Mouse (Mus musculus) inflammation-experienced regulatory T-cells, adult 6 months (primary cell): ENCODE measurements around the gene Pdha1. TPM values are rescaled to one million over a fixed set of nuclear protein-coding genes. Genes with fewer than 3 reads are reported as not detected.

Experiments used
- ATAC-seq: one replicate; pipeline ENCODE4 v1.8.0; 2017
- polyA plus RNA-seq, 3 experiments: library from polyadenylated mRNA; unstranded; fragments of 100-300 nt; shearing (Covaris generic); gene quantifications; one replicate each; pipeline ENCODE4 v1.2.1; 2017

Pdha1 gene
- polyA plus RNA-seq = 100 to 1,000 TPM; 148 to 182 (median 169) TPM

DNA sequence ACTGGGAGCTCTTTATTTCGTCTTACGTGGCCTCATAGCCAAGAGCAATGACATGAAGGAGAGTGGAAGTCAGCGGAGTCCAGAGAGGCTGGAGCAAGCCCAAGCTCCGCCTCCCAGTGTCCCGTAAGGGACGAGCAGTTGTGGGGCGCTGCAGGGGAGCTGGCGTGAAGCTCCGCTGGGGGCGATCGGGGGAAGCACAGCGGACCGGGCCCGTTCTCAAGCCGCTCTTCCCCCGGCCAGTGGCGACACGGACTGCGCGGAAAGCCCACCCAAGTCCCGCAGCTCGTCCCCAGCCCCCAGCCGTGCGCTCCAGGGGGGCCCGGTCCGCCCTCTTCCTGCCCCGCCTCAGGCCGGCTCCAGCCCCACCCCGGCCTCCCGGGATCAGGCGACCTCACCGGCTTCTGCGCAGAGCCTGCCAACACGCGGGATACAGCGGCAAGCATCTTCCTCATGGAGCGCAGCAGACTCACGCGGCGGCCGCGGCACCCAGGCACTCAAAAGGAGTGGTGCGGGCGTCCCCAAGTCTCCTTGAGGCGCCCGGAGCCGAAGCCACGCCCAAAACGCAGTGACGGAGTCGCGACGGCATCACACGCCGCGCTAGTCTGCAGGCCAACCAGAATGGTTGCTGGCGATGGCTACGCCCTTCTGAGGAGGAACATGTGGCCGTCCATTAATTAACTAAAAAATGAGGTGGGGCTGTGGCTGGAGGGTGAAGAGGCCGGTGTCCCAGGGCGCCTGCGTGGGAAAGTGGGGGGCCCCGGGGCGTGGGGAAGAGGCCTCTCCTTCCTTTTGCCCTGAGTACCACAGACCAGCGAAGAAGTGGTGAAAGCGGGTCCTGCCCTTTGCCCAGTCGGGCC is at the start of gene Pdha1:
Gene Pdha1, minus strand, starts transcription at position 553 of the 857 bp plus-strand sequence.
- peak; percentile 81 for ATAC-seq

DNA sequence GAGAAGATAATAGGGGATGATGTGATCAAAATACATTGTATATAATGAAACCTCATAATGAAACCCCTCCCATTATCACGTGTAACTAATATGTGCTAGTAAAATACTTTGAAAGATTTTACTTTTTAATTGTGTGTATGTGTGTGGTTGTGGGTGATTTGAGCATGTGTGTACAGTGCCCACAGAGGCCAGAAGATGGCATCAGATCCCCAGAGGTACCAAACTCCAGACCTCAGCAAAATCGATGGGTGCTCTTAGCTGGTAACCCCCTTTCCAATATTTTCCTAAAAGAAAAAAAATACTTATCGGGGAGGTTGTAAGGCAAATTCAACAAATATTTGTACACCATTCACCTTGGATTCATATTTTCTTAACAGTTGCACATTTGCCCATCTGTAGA is 40.8 kb upstream of the Pdha1 start:
- ATAC-seq = no peak

DNA sequence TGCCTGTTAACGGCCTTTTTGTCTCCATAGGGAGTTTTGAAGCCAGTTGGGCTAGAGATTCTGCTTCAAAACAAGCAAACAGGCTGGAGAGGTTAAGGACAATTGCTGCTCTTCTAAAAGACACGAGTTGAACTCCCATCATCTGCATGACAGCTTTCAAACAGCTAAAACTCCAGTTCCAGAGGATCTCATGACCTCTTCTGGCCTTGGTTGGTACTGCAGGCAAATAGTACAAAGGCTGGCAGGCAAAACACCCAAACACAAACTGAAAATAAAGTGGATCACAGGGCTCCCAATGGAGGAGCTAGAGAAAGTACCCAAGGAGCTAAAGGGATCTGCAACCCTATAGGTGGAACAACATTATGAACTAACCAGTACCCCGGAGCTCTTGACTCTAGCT is 31.9 kb upstream of the Pdha1 start:
- ATAC-seq = peak; percentile 70

DNA sequence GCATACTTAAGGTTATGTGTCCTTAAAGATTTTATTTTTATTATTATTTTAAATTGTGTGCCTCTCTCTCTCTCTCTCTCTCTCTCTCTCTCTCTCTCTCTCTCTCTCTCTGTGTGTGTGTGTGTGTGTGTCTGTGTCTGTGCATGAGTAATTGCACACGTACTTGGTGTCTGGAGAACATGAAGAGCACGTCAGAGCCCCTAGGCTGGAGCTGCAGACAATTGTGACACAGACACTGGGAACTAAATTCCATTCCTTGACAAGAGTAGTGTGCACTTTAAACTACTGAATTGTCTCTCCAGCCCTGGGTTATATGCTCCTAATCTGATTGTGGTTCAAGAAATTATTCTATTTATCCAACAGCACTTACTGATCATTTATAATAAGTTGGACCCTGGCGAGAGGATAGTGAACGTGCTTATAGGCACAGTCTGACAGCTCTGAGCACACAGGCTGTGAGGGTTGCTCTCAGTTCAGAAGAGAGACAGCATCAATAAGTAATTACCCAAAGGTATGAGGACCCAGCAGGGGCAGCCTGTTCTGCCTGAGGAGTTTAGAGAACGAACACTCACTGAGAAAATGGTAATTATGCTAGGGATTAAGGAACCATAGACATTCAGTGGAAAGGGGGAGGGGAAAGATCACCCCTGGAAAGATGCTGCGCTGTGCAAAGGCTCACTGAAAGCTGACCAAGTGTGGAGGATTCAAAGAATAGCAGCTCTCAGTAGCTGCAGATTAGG is 28.2 kb upstream of the Pdha1 start:
- ATAC-seq = no peak

DNA sequence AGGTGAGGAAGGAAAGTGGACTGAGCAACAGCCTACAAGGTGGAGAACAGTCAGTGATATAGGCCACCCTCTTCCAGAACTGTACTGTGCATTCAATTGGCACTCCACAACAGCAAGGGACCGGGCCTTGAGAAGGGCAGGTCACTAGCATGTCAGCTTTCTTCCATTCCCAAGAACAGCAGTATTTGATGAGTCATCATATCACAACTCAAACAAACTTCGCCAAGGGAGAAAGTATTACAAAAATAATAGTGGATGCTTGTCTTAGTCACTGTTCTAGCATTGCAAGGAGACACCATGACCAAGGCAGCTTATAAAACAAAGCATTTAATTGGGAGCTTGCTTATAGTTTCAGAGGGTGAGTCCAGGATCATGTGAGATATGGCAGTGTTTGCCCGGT is 26.0 kb upstream of the Pdha1 start:
- no peak for ATAC-seq

DNA sequence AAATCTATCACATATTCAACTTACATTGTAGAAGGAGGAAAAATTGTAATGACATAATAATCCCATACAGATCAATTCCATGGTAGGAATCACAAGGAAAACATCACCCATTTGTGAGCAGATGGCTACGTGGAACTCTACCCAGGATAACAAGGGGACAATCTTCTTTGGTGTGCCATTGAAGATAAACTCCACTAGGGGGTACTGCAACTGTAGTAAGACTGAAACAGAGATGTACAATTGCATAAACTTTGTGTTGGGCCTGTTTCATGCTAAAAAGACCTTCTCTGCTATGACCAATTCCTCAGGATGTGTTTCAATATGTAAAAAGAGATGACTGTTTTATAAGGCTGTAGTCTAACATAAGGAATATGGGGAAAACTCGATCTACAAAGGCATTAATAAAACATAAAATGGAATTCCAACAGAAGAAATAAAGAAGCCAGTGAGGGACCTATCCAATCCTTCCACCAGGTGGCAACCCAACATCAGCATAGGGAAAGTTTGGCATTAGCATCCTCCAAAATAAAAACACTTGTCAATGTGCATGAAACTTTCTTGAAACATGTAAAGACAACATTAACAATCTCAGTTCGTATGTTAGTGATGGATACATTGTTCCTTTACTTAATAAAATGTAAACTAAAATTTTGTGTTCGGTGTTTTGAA is 15.1 kb upstream of the Pdha1 start:
- no peak for ATAC-seq

DNA sequence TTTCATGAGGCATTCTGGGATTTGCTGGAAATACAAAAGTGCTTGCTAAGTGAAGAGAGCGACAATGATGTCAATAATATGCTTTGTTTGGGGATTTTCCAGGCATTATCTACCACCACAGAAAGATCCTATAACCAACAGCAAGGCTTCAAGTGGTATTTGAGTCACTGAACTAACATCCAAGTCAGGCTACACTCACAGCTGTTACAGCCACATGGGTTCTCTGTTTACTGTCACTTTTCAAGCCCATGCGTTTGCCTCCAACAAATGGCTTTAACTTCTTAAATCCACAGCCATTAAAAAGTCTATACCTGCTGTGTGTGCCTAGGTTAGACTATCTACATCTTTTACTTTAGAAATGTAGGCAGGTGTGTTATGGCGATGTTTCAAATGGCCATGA is 10.6 kb upstream of the Pdha1 start:
- ATAC-seq = no peak

DNA sequence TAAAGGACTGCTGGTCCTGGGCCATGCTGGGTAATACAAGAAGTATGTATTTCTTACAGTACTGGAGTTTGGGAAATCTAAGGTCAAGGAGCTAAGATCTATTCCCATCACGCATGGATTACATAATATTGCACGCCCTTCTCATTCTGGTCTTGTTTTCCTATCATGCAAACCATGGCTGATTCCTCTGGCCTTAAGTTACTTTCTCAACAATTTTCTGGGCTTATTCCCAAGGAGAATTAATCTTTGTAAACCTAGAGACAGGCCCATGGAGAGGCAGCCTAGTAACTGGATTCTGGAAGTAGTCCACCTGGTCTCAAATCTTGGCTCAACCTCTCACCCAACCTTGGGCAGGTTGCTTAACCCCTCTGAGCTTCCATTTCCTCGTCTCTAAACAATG is 9.2 kb upstream of the Pdha1 start:
- ATAC-seq = no peak

DNA sequence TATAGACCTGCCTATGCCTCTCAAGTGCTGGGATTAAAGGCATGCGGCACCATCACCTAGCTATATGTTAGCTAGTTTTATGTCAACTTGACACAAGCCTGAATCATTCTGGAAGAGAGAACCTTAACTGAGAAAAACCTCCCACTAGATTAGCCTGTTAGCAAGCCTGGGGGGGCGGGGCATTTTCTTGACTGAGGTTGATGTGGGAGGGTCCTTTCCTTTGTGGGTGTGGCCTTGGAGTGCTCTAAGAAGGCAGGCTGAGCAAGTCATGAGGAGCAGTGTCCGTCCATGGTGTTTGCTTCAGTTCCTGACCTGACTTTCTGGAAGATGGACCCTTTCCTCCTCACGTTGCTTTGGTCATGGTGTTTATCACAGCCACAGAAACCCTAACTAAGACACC is 8.6 kb upstream of the Pdha1 start:
- no peak for ATAC-seq

DNA sequence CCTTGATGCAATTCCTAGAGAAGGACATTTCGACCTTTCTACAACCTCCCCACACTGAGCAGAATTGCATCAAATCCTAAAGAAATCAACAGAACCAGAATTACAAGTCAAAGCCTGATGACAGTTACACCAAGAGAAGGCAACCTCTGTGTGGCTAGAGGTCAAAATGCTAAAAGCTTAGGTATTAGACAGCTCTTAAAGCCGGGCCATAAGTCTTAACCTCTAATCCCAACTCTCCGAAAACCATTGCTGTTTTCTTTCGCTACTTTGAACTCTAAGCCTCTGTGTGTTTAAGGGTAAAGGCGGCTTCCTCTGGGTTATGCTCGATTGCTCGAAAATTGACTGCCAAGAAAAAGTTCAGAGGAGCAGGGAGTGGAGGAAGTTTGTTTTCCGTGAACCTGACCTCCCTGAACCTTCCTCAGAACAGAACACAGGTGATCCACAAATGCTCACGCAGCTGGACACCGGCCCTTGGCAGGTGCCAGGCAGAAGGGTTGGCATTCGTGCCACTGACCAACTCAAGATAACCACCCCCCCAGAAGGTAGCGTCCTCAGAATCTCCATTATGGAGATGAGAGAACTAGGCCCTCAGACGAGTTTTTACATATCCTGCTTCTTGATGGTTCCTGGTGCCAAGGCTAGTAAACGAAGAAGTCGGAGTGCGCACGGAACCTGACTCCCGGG is 894 bp downstream of the Pdha1 start:
- ATAC-seq = peak; percentile 11

DNA sequence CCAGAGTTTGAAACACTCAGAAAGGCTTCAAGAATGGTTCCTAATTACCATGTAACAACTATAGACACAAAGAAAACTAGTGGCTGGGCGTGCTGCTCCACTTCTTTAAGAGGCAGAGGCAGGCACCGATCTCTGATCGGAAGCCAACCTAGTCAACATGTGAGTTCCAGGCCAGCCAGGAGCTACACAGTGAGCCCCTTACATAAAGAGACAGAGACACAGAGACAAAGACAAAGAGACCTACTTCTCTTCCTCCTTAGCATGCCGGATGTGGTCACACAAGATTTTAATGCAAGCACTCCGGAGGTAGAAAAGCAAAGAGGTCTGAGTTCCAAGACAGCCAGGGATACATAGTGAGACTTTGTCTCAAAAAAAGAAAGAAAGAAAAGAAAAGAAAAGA is 2.1 kb downstream of the Pdha1 start:
- ATAC-seq = peak; percentile 68

DNA sequence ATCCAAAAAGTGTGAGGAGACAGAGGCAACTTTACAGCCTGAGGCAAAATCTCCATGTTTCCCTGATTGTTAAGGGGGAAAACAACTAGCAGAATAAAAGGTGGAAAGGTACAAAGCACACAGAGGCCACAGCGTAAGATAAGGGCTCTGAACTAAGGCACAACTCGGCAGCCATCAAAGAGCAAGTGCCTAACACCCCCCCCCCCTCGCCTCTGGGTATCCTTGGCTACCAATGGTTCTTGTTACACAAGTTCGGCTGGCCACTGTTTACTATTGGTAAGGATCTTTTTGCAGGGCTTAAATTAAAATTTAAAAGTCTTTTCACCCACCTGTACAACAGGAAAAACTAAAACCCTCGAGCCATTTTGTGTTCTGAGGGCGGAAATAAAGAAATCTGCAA is 2.5 kb downstream of the Pdha1 start:
- no peak for ATAC-seq

DNA sequence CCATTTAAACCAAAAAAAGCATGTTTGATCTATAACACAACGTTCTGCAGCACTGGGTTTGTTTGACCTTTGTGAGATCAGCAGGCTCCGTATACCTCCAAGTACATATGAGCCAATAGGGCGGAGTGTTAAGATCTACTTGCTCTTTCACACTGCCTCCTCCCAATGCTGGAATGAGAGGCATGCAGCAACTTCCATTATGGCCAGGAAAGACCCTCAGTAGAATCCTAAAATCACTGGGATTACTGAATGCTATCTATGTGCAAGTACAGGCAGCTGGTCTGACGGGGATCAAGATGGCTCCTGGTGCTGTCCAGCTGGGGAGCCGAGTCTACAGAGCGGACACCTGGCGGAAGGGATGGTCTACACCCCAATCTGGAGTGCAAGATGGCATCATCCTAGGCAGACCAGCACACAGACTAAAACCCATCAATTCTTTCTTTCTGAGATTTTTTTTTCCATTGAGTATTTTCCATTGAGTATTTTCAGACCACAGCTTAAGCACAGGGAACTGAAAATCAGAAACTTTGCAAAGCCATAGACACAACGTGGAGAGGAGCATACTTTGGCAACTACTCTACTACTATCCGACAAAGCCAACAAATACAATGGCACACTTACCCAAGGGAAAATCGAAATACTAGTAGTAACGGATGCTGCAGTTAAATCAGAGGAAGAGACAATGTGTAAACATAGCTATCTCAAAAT is 3.9 kb downstream of the Pdha1 start:
- ATAC-seq = no peak

DNA sequence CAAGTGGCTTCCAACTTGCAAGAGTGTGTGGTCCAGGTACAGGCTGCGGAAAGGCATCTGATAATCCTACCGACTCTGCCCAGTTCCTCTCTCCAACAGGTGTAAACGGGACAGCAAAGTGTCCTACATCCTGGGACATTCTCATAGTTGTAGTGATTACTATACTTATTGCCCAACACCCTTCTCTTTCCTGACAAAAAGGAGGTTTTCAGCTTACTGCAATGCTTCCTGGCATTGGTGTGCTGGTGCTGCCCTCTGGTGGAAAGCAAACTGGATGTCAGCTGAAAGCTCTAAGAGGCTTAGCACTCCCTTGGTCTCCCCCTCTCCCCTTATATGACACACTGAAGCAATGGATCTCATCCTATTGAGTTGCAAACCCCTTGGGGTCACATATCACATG is 21.6 kb downstream of the Pdha1 start:
- ATAC-seq = no peak

DNA sequence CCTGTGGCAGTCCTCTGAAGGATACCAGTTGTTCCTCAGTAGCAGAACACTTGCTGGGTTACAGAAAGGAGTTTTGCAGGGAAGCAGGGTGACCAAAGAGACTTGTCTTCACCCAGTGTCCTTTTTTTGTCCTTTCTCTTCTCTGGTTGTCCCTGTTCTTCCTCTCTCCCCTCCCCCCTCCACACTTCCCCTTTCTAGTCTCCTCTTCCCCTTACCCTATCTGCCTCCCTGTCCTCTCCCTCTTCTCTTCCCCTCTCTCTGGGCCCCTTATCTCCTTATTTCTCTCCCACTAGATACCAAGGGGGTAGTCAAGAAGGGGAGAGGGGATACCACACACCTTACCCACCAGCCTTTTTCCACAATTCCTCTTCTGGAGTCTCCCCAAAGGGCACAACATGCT is 22.1 kb downstream of the Pdha1 start:
- ATAC-seq = no peak

DNA sequence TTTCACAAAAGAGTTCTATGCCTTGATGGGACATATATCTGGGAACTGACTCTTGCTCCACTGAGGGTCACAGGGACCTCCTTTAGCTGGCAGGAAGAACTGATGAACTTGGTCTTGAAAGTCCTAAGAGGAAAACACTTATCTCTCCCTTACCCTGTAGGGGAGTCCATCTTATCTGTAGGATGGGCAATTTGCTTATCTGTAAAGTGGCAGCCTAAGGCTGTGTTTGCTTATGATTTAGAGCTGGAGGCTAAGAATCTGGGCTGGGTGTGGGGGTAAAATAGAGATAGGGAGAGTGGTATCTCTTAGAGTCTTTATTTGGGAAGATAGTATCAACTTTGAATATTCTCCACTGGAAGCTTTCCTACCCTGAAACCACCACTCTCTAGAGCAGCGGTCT is 24.4 kb downstream of the Pdha1 start:
- no peak for ATAC-seq

DNA sequence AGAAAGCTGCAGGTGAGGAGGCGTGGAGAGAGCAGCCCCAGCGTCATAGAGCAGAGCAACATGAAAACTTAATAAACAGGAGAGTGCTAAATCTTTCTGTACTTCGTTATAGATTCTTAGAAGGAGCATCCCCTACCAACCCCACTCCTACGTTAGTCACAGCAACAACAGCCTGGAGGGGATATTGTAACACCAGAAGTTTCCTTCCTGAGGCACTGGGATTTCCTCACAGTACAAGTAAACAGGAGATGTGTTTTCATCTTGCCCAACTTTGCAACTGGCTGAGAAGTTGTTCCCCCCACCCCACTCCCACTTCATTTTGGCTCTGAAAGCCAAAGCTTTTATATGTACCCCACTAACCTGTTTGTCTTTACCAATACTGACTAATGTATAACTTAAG is 30.4 kb downstream of the Pdha1 start:
- ATAC-seq = no peak

DNA sequence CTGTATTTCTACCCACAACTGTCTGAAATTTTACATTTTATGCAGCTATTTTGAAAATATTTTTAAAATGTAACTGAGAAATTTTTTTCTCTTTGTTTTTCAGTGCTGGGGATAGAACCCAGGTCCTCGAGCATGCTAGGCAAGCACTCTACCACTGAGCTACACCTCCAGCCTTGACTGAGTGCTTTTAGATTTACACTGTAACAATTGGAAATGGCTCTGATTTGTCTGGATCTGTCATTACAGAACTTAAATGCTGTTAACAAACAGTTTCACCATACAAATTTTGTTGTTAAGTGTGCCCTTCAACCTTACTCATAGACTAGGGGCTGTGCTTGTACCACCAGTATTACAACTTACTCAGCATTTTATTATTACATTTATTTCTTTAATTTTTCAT is 46.2 kb downstream of the Pdha1 start:
- no peak for ATAC-seq
